9 mouse cellular contexts compared by ENCODE assay signal in the genomic region with DNA sequence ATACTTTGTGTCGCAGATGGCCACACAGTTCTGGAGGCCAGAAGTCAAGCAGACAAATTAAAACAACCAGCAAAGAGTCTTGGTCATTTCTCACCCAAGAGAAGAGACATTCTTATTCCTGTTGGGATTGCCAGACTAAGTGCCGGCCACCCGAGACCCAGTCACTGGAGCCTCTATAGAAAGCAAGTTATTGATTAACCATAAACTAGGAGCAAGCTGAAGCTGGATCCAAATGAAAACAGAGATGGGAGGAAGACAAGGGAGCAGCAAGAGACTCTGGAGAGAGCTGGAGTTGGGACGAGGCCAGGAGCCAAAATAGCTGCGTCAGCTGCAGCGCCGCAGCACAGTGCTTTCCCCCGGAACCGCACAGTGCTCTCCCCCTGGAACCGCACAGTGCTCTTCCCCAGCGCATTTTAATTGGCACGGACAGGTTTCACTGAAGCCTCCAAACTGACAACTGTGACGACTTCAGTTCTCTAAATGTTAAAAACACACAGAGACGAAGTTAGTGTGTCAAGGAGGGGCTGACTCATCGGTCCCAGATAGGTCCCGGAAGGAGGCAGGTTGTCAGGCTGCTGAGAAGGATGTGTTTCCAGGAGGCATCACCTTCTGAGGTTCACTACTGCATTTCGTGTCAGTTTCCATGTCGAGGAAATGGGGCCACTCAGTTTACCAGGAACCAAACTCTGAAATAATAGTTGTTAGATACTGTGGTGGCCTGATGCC.
DNase-seq lines count a peak whose midpoint lies in the region; TF ChIP-seq lines count a peak whose summit lies in the region.
"Had no signal": no experiment of that assay in that cellular context is flagged by ENCODE, and none has a peak within 500 bp of the region (broad histone marks: within the 10 kb centered on the region; RNA-seq: fewer than 3 reads in every experiment).

No protein-coding gene starts in this region.

- H3K4me3 ChIP-seq in gastrocnemius, adult 2 months: 0 out of 2 replicates have a peak overlapping the region, but pooled peaks have one; percentile 15

- no peak overlapping the region for H3K27ac ChIP-seq in gastrocnemius, adult 2 months

- intact Hi-C loops in gastrocnemius, adult 2 months (cut with DNase I): no loop called here

- TF ChIP-seq CTCF in gastrocnemius, adult 2 months (IDR thresholded peaks at IDR 0.05): no peak

- DNase-seq in gastrocnemius, adult 2 months: peak; percentile 34
- DNase-seq in gastrocnemius, adult 8-10 months (ENCODE audit: low spot score in 2 of 2): no peak
- peak; percentile 45 for DNase-seq in right cerebral cortex, adult 18-20 months
- DNase-seq in right cerebral cortex, postnatal 25 days: no peak
- DNase-seq in kidney, adult 9 months: peak; percentile 17
- DNase-seq in c-Kit-positive CD71-positive TER-119-positive erythroid progenitor cells, embryonic 14.5 days (ENCODE audit: low spot score): no peak
- no peak for DNase-seq in thymus, postnatal 14 days
- DNase-seq: lung, adult 18-20 months; thymus, postnatal 25 days had no signal

Comparison
In these comparisons a context has a peak if more than half of its experiments do, and no peak if none do; other contexts are left out.
1. DNase-seq: peak in gastrocnemius, adult 2 months (single experiment), right cerebral cortex, adult 18-20 months (single experiment) and kidney, adult 9 months (single experiment); none in gastrocnemius, adult 8-10 months (0 of 2), right cerebral cortex, postnatal 25 days (single experiment), c-Kit-positive CD71-positive TER-119-positive erythroid progenitor cells, embryonic 14.5 days (single experiment) and thymus, postnatal 14 days (single experiment).